Mouse (Mus musculus) adrenal gland, postnatal 14 days (tissue): ENCODE data around the gene Nod2. TPM values are rescaled to one million over a fixed set of nuclear protein-coding genes. Genes with fewer than 3 reads are reported as not detected.

Experiments used
- DNase-seq: peaks from one replicate; pipeline ENCODE4 v3.0.0; 2021; ENCODE audit warnings: mixed read lengths
- long read RNA-seq, 2 experiments: library from polyadenylated mRNA; stranded (forward); transcript quantifications; one replicate each; pipeline ENCODE4 v2.0.0; 2021
- total RNA-seq: library from RNA; stranded (reverse); gene quantifications from 2 replicates; pipeline ENCODE4 v1.2.3, GENCODE M21; 2021

Nod2 gene
- 0.64 and 0.78 TPM in 2 replicates for total RNA-seq
- long read RNA-seq, experiment 1 = 0 reads
- long read RNA-seq, experiment 2 = 0 reads

DNA sequence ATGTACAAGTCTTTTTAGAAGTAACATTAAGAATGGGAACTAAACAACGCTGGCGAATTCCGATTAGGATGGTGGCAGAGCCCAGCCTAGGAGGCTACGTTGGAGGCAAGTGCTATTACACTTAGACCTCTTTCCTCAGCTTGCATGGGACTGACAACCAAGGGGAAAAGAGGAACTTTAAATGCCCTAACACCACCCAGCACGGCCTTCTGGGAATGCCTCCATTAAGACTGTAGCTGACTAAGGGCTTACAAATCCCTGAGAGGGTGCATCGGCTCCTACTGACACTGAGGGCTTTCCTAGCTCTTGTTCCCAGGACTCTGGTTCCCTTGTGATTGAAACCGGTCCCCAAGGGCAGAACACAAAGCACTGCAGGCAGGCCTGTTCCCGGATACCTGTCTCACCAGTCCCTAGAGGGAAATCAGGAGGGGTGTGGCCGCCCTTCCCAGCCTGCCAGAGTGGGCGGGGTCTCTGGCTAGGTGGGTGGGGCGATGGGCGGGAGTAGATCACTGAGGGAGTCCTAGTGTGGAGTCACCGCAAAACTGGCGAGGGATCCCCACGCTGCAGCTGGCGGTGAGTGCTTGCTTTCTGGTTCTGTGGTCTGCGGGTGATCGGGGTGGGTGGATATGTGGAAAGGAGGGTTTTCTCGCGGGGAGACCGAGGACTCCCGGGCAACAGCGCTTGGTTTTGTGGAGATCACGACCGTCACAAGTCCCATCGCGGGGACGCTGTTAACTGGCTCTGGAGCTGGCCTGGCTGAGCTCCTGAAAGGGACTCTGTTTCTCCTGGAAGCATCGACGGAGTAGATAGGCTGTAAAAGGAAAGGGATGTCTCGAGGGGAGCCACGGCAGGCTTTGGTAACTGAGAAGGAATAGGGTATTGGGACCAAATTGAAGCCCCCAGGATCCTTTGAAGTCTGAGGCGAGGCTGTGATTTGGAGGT is at the start of gene Nod2:
TSS of gene Nod2 (plus strand) at position 479 of the 942 bp plus-strand sequence.
- DNase-seq = peak; percentile 90

GRCm38 (mm10) chr8:88598578-88598977 is 48.5 kb upstream of the Nod2 start:
- no peak for DNase-seq

GRCm38 (mm10) chr8:88599491-88599890 is 47.6 kb upstream of the Nod2 start:
- no peak for DNase-seq

GRCm38 (mm10) chr8:88603446-88603989 is 43.6 kb upstream of the Nod2 start:
- DNase-seq = no peak

- DNase-seq = peak; percentile 77
These were observed 42.8 kb upstream of the Nod2 start for GRCm38 (mm10) chr8:88604065-88605038.

- peak; percentile 50 for DNase-seq
These were observed 41.6 kb upstream of the Nod2 start for GRCm38 (mm10) chr8:88605361-88606040.

- no peak for DNase-seq
These were observed 38.1 kb upstream of the Nod2 start for GRCm38 (mm10) chr8:88609036-88609435.

DNA sequence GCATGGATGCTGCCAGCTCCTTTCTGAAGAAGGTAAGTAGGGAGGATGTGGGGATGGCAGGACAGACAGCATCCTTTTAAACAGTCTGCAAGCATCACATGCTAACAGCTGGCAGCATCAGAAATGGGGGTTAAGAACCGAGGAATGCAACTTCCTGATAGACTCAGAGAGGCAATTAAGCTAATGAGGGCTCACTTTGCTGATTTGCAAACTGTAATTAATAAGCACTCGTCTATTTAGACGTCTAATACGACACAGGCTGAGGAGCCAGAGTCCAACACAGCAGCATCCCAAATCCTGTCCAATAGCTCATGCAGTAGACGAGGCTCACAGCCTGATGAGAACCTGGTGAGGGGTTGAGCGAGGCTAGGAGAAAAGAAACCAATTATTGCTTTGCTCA is 36.8 kb upstream of the Nod2 start:
- no peak for DNase-seq

GRCm38 (mm10) chr8:88614981-88615380 is 32.1 kb upstream of the Nod2 start:
- DNase-seq = no peak

DNA sequence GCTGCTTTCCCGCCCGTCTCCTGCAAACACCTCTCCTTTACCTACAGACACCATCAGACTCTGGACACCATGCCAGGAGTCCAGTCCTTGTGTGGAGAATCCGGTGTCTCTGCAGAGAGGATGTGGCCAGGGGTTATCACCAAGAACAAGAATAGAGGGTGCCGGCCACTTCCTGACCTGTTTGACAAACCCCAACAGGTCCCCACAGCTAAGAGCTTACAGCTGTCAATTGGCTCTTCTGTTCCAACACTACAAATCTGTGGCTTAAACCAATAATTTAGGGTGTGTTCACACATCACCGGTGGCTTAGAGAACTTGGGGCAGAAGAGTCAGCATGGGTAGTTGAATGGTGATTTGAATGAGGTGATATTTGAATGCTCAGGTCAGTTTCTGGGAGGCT is 28.5 kb upstream of the Nod2 start:
- DNase-seq = no peak

GRCm38 (mm10) chr8:88619513-88619912 is 27.6 kb upstream of the Nod2 start:
- peak; percentile 46 for DNase-seq

DNA sequence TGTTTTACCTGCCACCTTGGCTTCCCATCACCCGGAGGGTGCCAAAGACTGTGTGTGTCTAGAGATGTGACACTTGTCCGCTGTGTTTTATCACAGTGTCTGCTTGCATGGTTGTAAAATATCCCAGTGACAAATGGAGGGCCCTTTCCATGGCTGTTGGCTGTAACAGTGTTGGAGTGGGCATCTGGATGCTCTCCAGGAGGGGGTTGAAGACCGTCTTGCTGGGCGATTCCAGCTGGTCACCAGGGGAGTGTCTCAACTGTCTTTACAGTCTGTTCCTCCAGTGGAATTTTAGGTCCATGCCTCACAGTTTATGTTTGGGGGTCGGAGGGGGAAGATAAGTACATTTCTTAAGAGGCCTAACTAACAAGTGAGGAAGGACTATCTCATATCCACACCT is 26.2 kb upstream of the Nod2 start:
- no peak for DNase-seq

- peak; percentile 84 for DNase-seq
These were observed 25.7 kb upstream of the Nod2 start for GRCm38 (mm10) chr8:88621408-88621807.

DNA sequence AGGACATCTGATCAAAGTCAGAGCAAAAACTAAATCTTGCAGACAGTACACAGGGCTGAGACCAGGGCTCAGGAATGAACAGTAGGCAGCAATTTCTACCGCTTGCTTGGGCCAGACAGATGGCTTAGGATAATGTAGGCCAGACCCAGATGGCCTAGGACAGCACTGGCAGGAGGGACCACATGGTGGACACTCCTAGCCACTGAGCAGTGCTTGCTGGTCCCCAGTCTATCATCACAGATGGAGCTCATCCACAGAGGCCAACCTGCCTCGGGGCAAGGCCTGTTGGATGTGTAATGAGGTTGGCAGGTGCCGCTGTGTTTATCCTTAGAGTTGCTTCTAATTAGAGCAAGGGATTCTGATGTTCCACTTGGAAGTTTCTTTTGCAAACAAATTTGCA is 23.8 kb upstream of the Nod2 start:
- DNase-seq = no peak

DNA sequence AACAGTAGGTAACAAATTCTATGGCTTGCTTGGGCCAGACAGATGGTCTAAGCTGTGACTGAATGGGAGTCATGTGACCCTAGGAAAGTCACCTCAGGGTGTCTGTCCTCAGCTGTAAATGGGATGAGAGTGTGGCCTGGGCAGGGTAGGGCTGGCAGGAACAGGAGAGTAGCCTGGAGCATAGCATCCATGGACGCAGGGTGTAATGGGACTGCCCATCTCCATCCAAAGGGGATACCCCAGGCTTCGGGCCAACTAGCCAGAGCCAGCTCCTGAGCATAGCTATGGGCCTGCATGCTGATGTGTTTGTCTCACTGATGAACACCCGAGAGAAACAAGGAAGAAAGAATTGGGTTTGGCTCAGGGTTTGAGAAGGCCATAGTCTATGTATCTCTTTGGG is 22.8 kb upstream of the Nod2 start:
- no peak for DNase-seq

GRCm38 (mm10) chr8:88626433-88626832 is 20.7 kb upstream of the Nod2 start:
- no peak for DNase-seq

GRCm38 (mm10) chr8:88626940-88627264 is 20.2 kb upstream of the Nod2 start:
- DNase-seq = no peak

DNA sequence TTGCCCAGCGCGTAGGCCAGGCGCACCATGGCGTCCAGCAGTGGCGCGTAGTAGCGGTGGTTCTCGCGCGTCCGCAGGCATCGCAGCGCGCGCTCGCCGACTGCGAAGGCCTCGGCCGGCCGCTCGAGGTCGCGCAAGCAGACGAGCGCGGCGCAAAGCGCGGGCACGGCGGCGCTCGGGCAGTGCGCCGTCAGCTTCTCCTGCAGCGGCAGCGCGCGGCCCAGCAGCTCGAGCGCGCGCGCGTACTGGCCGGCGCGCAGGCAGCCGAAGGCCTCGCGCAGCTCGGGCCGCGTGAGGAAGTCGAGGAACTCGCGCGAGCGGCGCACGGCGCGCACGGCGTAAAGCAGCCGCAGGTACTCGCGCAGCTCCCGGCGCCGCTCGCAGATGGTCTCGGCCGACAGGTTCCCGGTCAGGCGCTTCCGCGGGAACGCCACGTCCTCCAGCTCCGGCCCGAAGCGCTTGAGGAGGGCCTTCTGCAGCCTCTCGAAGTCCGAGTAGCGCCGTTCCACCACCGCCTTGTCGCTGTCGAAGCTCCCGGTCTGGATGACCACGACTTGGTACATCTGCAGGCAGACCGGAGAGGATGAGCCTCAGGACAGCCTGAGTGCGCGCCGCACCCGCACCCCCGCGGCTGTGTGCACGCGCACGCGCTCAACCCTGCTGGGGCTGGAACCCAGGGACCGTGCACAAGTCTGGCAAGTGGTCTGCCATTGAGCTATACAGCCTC is 19.7 kb upstream of the Nod2 start:
- DNase-seq = peak; percentile 89

- no peak for DNase-seq
These were observed 18.9 kb upstream of the Nod2 start for GRCm38 (mm10) chr8:88628001-88628774.

DNA sequence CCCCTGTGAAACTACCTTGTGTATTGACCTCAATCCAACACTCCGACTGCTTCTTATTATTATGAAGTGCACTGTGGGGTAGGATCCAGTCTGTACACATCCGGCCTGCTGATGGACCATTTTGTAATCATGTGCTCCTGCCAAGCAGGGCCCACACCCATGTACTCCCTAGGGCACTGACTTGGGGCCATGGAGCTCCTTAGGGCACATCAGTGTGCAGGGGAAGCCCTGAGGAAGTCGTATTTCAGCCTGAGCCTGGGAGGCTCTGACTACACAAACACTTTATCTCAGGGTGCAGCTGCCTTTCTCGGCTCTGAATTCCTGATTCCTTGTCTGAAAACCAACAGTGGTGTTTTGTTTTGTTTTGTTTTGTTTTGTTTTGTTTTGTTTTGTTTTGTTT is 16.9 kb upstream of the Nod2 start:
- DNase-seq = no peak
